Mouse (Mus musculus) ES-Bruce4 (cell line): ENCODE data around the gene Plod3. TPM values are rescaled to one million over a fixed set of nuclear protein-coding genes. Genes with fewer than 3 reads are reported as not detected.

Experiments used
- H3K27ac ChIP-seq: 2 replicates; pipeline ENCODE4 v1.5.1; 2012; ENCODE audit warnings: low read length, inconsistent platforms; ENCODE audit not compliant: insufficient read depth
- H3K27me3 ChIP-seq: 2 replicates; pipeline ENCODE4 v1.6.1; 2012; ENCODE audit warnings: mild to moderate bottlenecking, low read length, inconsistent platforms; ENCODE audit not compliant: control insufficient read depth, poor library complexity, insufficient read depth, severe bottlenecking
- H3K36me3 ChIP-seq: 2 replicates; pipeline ENCODE4 v1.6.1; 2012; ENCODE audit warnings: inconsistent platforms, mild to moderate bottlenecking, low read length, moderate library complexity; ENCODE audit not compliant: control insufficient read depth, poor library complexity, insufficient read depth, severe bottlenecking
- H3K4me1 ChIP-seq: one replicate; pipeline ENCODE4 v1.8.1; 2011; ENCODE audit warnings: low read length; ENCODE audit not compliant: control insufficient read depth, insufficient read depth
- H3K4me3 ChIP-seq: 2 replicates; pipeline ENCODE4 v1.5.1; 2011; ENCODE audit warnings: low read depth, mild to moderate bottlenecking, low read length
- H3K9ac ChIP-seq: 2 replicates; pipeline ENCODE4 v1.6.1; 2012; ENCODE audit warnings: low read depth, mild to moderate bottlenecking, inconsistent platforms; ENCODE audit not compliant: poor library complexity, severe bottlenecking
- H3K9me3 ChIP-seq: replicated peaks from 2 replicates; pipeline ENCODE4 v1.6.1; 2012; ENCODE audit warnings: mild to moderate bottlenecking, low read length, inconsistent platforms; ENCODE audit not compliant: control insufficient read depth, poor library complexity, insufficient read depth, severe bottlenecking
- CTCF ChIP-seq: IDR thresholded peaks from one replicate; pipeline ENCODE4 v1.8.1; 2011; ENCODE audit warnings: low read depth, low read length
- EP300 ChIP-seq: IDR thresholded peaks from 2 replicates; pipeline ENCODE4 v1.6.1; 2011; ENCODE audit warnings: low read depth, low read length; ENCODE audit not compliant: insufficient read depth
- POLR2A ChIP-seq: IDR thresholded peaks from one replicate; pipeline ENCODE4 v1.8.1; 2011; ENCODE audit warnings: low read length; ENCODE audit not compliant: insufficient read depth
- polyA plus RNA-seq: library from polyadenylated mRNA; stranded (reverse); fragments of >200 nt; gene quantifications from 2 replicates; pipeline ENCODE4 v1.2.4, GENCODE M21; 2011; ENCODE audit warnings: low read depth; ENCODE audit not compliant: missing spikeins, insufficient read depth, insufficient read length

The Plod3 gene
- polyA plus RNA-seq, 1 experiment, result 29.3 TPM

- TF ChIP-seq EP300 (no peak), POLR2A (no peak), CTCF (no peak)
- H3K4me1 ChIP-seq, result peaks cover 8% of the 10 kb centered on the region
- no peaks in the 10 kb centered on the region for H3K27me3 ChIP-seq
- peaks cover 6% of the 10 kb centered on the region; the same call in 1 of the 2 replicates for H3K36me3 ChIP-seq
- no peaks in the 10 kb centered on the region for H3K9me3 ChIP-seq
- H3K4me3 ChIP-seq, result peak overlapping the region; percentile 91
- peak overlapping the region; percentile 49 for H3K27ac ChIP-seq
- H3K9ac ChIP-seq, result peak overlapping the region; percentile 58
These were observed 25.4 kb upstream of the Plod3 start for GRCm38 (mm10) chr5:136961334-136961982.

- H3K27me3 ChIP-seq, result no peaks in the 10 kb centered on the region
- H3K4me1 ChIP-seq, result peaks cover 5% of the 10 kb centered on the region
- H3K27ac ChIP-seq, result peak overlapping the region; percentile 84
- H3K36me3 ChIP-seq, result peaks cover 6% of the 10 kb centered on the region; the same call in 1 of the 2 replicates
- H3K9me3 ChIP-seq, result no peaks in the 10 kb centered on the region
- peak overlapping the region; percentile 91 for H3K4me3 ChIP-seq
- H3K9ac ChIP-seq, result peak overlapping the region; percentile 58
- no peak for TF ChIP-seq POLR2A
- no peak for TF ChIP-seq CTCF
- no peak for TF ChIP-seq EP300
These were observed 24.8 kb upstream of the Plod3 start for GRCm38 (mm10) chr5:136961983-136962461.

- H3K4me1 ChIP-seq, result peaks cover 5% of the 10 kb centered on the region
- H3K36me3 ChIP-seq, result peaks cover 4% of the 10 kb centered on the region; the same call in 1 of the 2 replicates
- H3K9me3 ChIP-seq, result no peaks in the 10 kb centered on the region
- TF ChIP-seq EP300, result no peak
- peak; percentile 86 for TF ChIP-seq CTCF
- peak overlapping the region; percentile 84 for H3K27ac ChIP-seq
- peak overlapping the region; percentile 58 for H3K9ac ChIP-seq
- H3K27me3 ChIP-seq, result no peaks in the 10 kb centered on the region
- H3K4me3 ChIP-seq, result peak overlapping the region; percentile 91
These were observed 24.3 kb upstream of the Plod3 start for GRCm38 (mm10) chr5:136962501-136962900.

- H3K4me3 ChIP-seq, result peak overlapping the region; percentile 91
- H3K9ac ChIP-seq, result peak overlapping the region; percentile 58; the same call in 1 of the 2 replicates
- H3K36me3 ChIP-seq, result peaks cover 4% of the 10 kb centered on the region; the same call in 1 of the 2 replicates
- TF ChIP-seq POLR2A (no peak), CTCF (no peak), EP300 (no peak)
- no peaks in the 10 kb centered on the region for H3K9me3 ChIP-seq
- peaks cover 5% of the 10 kb centered on the region for H3K4me1 ChIP-seq
- H3K27me3 ChIP-seq, result no peaks in the 10 kb centered on the region
- H3K27ac ChIP-seq, result peak overlapping the region; percentile 18; the same call in 1 of the 2 replicates
These were observed 23.8 kb upstream of the Plod3 start for GRCm38 (mm10) chr5:136962966-136963540.

- Histone ChIP-seq H3K4me3 (no peak overlapping the region), H3K27ac (no peak overlapping the region), H3K9ac (no peak overlapping the region), H3K4me1 (peaks cover 5% of the 10 kb centered on the region), H3K9me3 (no peaks in the 10 kb centered on the region), H3K36me3 (peaks cover 4% of the 10 kb centered on the region; the same call in 1 of the 2 replicates), H3K27me3 (no peaks in the 10 kb centered on the region)
- TF ChIP-seq EP300 (no peak), CTCF (no peak), POLR2A (no peak)
These were observed 21.6 kb upstream of the Plod3 start for GRCm38 (mm10) chr5:136965210-136965609.

GRCm38 (mm10) chr5:136965686-136966085, 21.1 kb upstream of the Plod3 start:
- Histone ChIP-seq H3K27me3 (no peaks in the 10 kb centered on the region), H3K4me3 (no peak overlapping the region), H3K4me1 (peaks cover 5% of the 10 kb centered on the region), H3K27ac (peak overlapping the region; percentile 56), H3K36me3 (peaks cover 4% of the 10 kb centered on the region; the same call in 1 of the 2 replicates), H3K9me3 (no peaks in the 10 kb centered on the region), H3K9ac (0 out of 2 replicates have a peak overlapping the region, but pooled peaks have one; percentile 8)
- no peak for TF ChIP-seq CTCF
- no peak for TF ChIP-seq EP300
- no peak for TF ChIP-seq POLR2A
